Mouse (Mus musculus): ENCODE measurements at regions not wholly inside any gene's neighbourhood (a gene's known extent, or its start where the extent isn't known, plus 50 kb on each side); places are given as distances from the start of the nearest gene placed in this dataset.

GRCm38 (mm10) chr2:3947432-3947831 lies 70.1 kb upstream of the Frmd4a start:
- no peak for TF ChIP-seq USF2 (conservative IDR thresholded peaks at IDR 0.05; ENCODE audit: low read depth, low read length)
- no peak for TF ChIP-seq UBTF (IDR thresholded peaks at IDR 0.05; ENCODE audit: low read depth, low read length)
- no peak for TF ChIP-seq ZC3H11A (IDR thresholded peaks at IDR 0.05; ENCODE audit: low read depth, low read length)
- no peak for TF ChIP-seq SIN3A (IDR thresholded peaks at IDR 0.05; ENCODE audit: low read length)
- no peak for TF ChIP-seq CHD1 (IDR thresholded peaks at IDR 0.05; ENCODE audit: low read depth, low read length)
- no peak for TF ChIP-seq GABPA (IDR thresholded peaks at IDR 0.05; ENCODE audit: insufficient replicate concordance, low read depth, low read length)
- no peak for TF ChIP-seq ZMIZ1 (IDR thresholded peaks at IDR 0.05; ENCODE audit: low read depth, low read length)
- TF ChIP-seq ZNF384 (IDR thresholded peaks at IDR 0.05; ENCODE audit: low read depth, low read length) = no peak
- TF ChIP-seq NRF1 (IDR thresholded peaks at IDR 0.05; ENCODE audit: low read depth, low read length) = no peak
- no peak for TF ChIP-seq KAT2A (IDR thresholded peaks at IDR 0.05; ENCODE audit: insufficient replicate concordance, low read length)
- no peak for TF ChIP-seq JUND (conservative IDR thresholded peaks at IDR 0.05; ENCODE audit: low read depth, low read length)
- TF ChIP-seq MEF2A (IDR thresholded peaks at IDR 0.05; ENCODE audit: borderline replicate concordance, low read depth, low read length) = no peak
- no peak for TF ChIP-seq POLR2A (IDR thresholded peaks at IDR 0.05; ENCODE audit: low read depth, low read length)
- TF ChIP-seq IRF4 (IDR thresholded peaks at IDR 0.05; ENCODE audit: low read depth, low read length) = no peak
- TF ChIP-seq USF1 (IDR thresholded peaks at IDR 0.05; ENCODE audit: low read depth, low read length) = no peak
- H3K36me3 ChIP-seq (replicated peaks in 1 of 2; ENCODE audit: control insufficient read depth in 1 of 2, insufficient read depth in 1 of 2, low read length in 1 of 2) = no peaks in the 10 kb centered on the region
- H3K4me3 ChIP-seq (replicated peaks in 1 of 3; ENCODE audit: low read depth in 2 of 3, low read length in 2 of 3, poor library complexity in 1 of 3) = no peak overlapping the region
- dilution Hi-C loops (cut with MboI; ENCODE audit: extremely low pct_ligation_motif_present, extremely low pct_unique_long_range_greater_than_20kb, low sequenced_read_pairs) = no loop called here
- no peak for DNase-seq (ENCODE audit: extremely low read depth)
- H3K4me1 ChIP-seq (ENCODE audit: control insufficient read depth in 1 of 2, insufficient read depth in 2 of 2) = no peaks in the 10 kb centered on the region
- in situ Hi-C loops (cut with MboI; ENCODE audit: low pct_ligation_motif_present, low pct_unique_long_range_greater_than_20kb, low sequenced_read_pairs) = no loop called here
- H3K27ac ChIP-seq (ENCODE audit: insufficient read depth, low read depth) = no peak overlapping the region
- H3K4me2 ChIP-seq (ENCODE audit: insufficient read depth, low read depth, poor library complexity, severe bottlenecking) = no peak overlapping the region
- no peak overlapping the region for H3K9ac ChIP-seq (ENCODE audit: insufficient read depth, low read depth)
- H3K9me3 ChIP-seq (replicated peaks; ENCODE audit: low read length) = no peaks in the 10 kb centered on the region
- H3K79me2 ChIP-seq (replicated peaks; ENCODE audit: control insufficient read depth, extremely low read depth, insufficient read depth, poor library complexity, severe bottlenecking) = no peaks in the 10 kb centered on the region
- H3K27me3 ChIP-seq (replicated peaks) = no peaks in the 10 kb centered on the region

GRCm38 (mm10) chr2:3948331-3948730 lies 69.2 kb upstream of the Frmd4a start:
- Histone ChIP-seq H3K4me2 (ENCODE audit: insufficient read depth, low read depth, poor library complexity, severe bottlenecking) (no peak overlapping the region), H3K9ac (ENCODE audit: insufficient read depth, low read depth) (no peak overlapping the region), H3K27me3 (replicated peaks) (no peaks in the 10 kb centered on the region), H3K9me3 (replicated peaks; ENCODE audit: low read length) (no peaks in the 10 kb centered on the region), H3K36me3 (replicated peaks in 1 of 2; ENCODE audit: control insufficient read depth in 1 of 2, insufficient read depth in 1 of 2, low read length in 1 of 2) (no peaks in the 10 kb centered on the region), H3K79me2 (replicated peaks; ENCODE audit: control insufficient read depth, extremely low read depth, insufficient read depth, poor library complexity, severe bottlenecking) (no peaks in the 10 kb centered on the region), H3K27ac (ENCODE audit: insufficient read depth, low read depth) (no peak overlapping the region), H3K4me3 (replicated peaks in 1 of 3; ENCODE audit: low read depth in 2 of 3, low read length in 2 of 3, poor library complexity in 1 of 3) (no peak overlapping the region), H3K4me1 (ENCODE audit: control insufficient read depth in 1 of 2, insufficient read depth in 2 of 2) (no peaks in the 10 kb centered on the region)
- TF ChIP-seq MAZ (IDR thresholded peaks at IDR 0.05; ENCODE audit: low read depth, low read length) = no peak
- no peak for TF ChIP-seq SMC3 (IDR thresholded peaks at IDR 0.05; ENCODE audit: low read depth, low read length)
- no peak for TF ChIP-seq CHD1 (IDR thresholded peaks at IDR 0.05; ENCODE audit: low read depth, low read length)
- no peak for TF ChIP-seq PAX5 (IDR thresholded peaks at IDR 0.05; ENCODE audit: low read length)
- no peak for TF ChIP-seq RCOR1 (conservative IDR thresholded peaks at IDR 0.05; ENCODE audit: low read depth, low read length)
- TF ChIP-seq KAT2A (IDR thresholded peaks at IDR 0.05; ENCODE audit: insufficient replicate concordance, low read length) = no peak
- TF ChIP-seq MXI1 (IDR thresholded peaks at IDR 0.05; ENCODE audit: low read depth, low read length) = no peak
- no peak for TF ChIP-seq BHLHE40 (IDR thresholded peaks at IDR 0.05; ENCODE audit: low read depth, low read length)
- TF ChIP-seq ELF1 (IDR thresholded peaks at IDR 0.05; ENCODE audit: low read depth, low read length) = no peak
- no peak for TF ChIP-seq NRF1 (IDR thresholded peaks at IDR 0.05; ENCODE audit: low read depth, low read length)
- TF ChIP-seq GABPA (IDR thresholded peaks at IDR 0.05; ENCODE audit: insufficient replicate concordance, low read depth, low read length) = no peak
- TF ChIP-seq POLR2A (IDR thresholded peaks at IDR 0.05; ENCODE audit: low read depth, low read length) = no peak
- TF ChIP-seq ZC3H11A (IDR thresholded peaks at IDR 0.05; ENCODE audit: low read depth, low read length) = no peak
- TF ChIP-seq ZNF384 (IDR thresholded peaks at IDR 0.05; ENCODE audit: low read depth, low read length) = no peak
- in situ Hi-C loops (cut with MboI; ENCODE audit: low pct_ligation_motif_present, low pct_unique_long_range_greater_than_20kb, low sequenced_read_pairs) (no loop called here), dilution Hi-C loops (cut with MboI; ENCODE audit: extremely low pct_ligation_motif_present, extremely low pct_unique_long_range_greater_than_20kb, low sequenced_read_pairs) (no loop called here)
- no peak for DNase-seq (ENCODE audit: extremely low read depth)

Measured in CH12.LX (cell line).